Comparison of ENCODE assay signal across 9 mouse cellular contexts in the genomic region with DNA sequence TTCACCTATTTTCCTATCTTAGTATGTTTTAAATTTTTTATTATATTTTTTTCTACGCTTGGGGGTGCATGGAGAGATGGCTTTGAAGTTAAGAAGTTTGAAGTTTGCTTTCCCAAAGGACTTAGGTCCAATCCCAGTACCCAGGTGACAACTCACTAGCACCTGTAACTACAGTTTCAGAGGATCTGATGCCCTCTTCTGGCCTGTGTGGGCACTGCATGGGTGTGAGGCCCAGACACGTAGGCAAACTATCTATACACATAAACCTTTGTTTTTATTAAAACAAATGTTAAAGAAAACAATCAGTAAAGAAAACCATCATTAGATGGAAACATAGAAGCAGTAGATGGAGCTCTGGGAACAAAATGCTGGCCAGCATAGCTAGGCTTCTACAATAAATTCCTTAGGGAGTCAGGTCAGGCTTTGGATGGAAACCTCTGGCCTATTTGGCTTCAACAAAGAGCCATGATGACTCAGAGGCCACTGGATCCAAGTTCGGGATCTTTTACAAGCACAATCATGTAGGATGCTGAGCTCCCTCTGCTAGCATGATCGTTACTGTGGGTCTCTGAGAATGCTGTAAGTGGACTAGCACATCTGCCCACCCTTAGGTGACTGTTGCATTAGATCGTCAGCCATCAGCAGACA. TPM values are rescaled to one million over a fixed set of nuclear protein-coding genes. Genes with fewer than 3 reads are reported as not detected.
DNase-seq lines count a peak whose midpoint lies in the region; ATAC-seq and TF ChIP-seq lines count a peak whose summit lies in the region.
"Had no signal": no experiment of that assay in that cellular context is flagged by ENCODE, and none has a peak within 500 bp of the region (broad histone marks: within the 10 kb centered on the region; RNA-seq: fewer than 3 reads in every experiment).

No protein-coding gene starts in this region.

- peak; percentile 41 for DNase-seq in kidney, adult 2 months
- DNase-seq in CH12.LX (ENCODE audit: extremely low read depth), result peak; percentile 24
- peak; percentile 43 for DNase-seq in adrenal gland, postnatal 10 days
- peak; percentile 28 for DNase-seq in gastrocnemius, postnatal 25 days
- DNase-seq in lung, postnatal 25 days (ENCODE audit: low spot score), result peak; percentile 23
- DNase-seq in right cerebral cortex, postnatal 25 days, result no peak
- DNase-seq in layer of hippocampus, adult 8-10 months (ENCODE audit: low spot score in 2 of 2), result no peak

- no peak overlapping the region for H3K27ac ChIP-seq in kidney, adult 2 months (ENCODE audit: insufficient read depth, low read depth, low read length)
- H3K27ac ChIP-seq in kidney, embryonic 16.5 days (ENCODE audit: low read length), result no peak overlapping the region
- no peak overlapping the region for H3K27ac ChIP-seq in CH12.LX (ENCODE audit: insufficient read depth, low read depth)

- peak; percentile 69 for TF ChIP-seq CTCF in kidney, adult 2 months (conservative IDR thresholded peaks at IDR 0.05; ENCODE audit: insufficient read depth, insufficient read length, low read depth, low read length)
- peak; percentile 66 to 77 for TF ChIP-seq CTCF in CH12.LX (conservative IDR thresholded peaks at IDR 0.05 in 1 of 2, IDR thresholded peaks at IDR 0.05 in 1 of 2; ENCODE audit: low read depth in 2 of 2, low read length in 2 of 2)

- peak; percentile 43 for TF ChIP-seq RAD21 in CH12.LX (IDR thresholded peaks at IDR 0.05; ENCODE audit: low read depth, low read length)

- no peak for TF ChIP-seq EP300 in CH12.LX (IDR thresholded peaks at IDR 0.05; ENCODE audit: low read length)

- H3K4me3 ChIP-seq in kidney, adult 2 months (ENCODE audit: insufficient read depth, low read depth, low read length), result no peak overlapping the region
- no peak overlapping the region for H3K4me3 ChIP-seq in kidney, embryonic 16.5 days (ENCODE audit: low read length)
- H3K4me3 ChIP-seq in CH12.LX (replicated peaks in 1 of 3; ENCODE audit: low read depth in 2 of 3, low read length in 2 of 3, poor library complexity in 1 of 3), result no peak overlapping the region

- ATAC-seq in kidney, embryonic 16.5 days (ENCODE audit: low FRiP score, low TSS enrichment), result no peak

- no peak overlapping the region for H3K4me2 ChIP-seq in kidney, embryonic 16.5 days (replicated peaks; ENCODE audit: low read depth, low read length)
- H3K4me2 ChIP-seq in CH12.LX (ENCODE audit: insufficient read depth, low read depth, poor library complexity, severe bottlenecking), result no peak overlapping the region

- no peak for TF ChIP-seq POLR2A in kidney, adult 2 months (IDR thresholded peaks at IDR 0.05; ENCODE audit: low read depth, low read length)
- no peak for TF ChIP-seq POLR2A in CH12.LX (IDR thresholded peaks at IDR 0.05; ENCODE audit: low read depth, low read length)

- H3K4me1 ChIP-seq in kidney, adult 2 months (ENCODE audit: control insufficient read depth, insufficient read depth, low read length), result no peaks in the 10 kb centered on the region
- no peaks in the 10 kb centered on the region for H3K4me1 ChIP-seq in kidney, embryonic 16.5 days (ENCODE audit: insufficient read depth, low read length)
- H3K4me1 ChIP-seq in CH12.LX (ENCODE audit: control insufficient read depth in 1 of 2, insufficient read depth in 2 of 2), result no peaks in the 10 kb centered on the region

- no peaks in the 10 kb centered on the region for H3K9me3 ChIP-seq in kidney, embryonic 16.5 days (ENCODE audit: low read length)
- H3K9me3 ChIP-seq in CH12.LX (replicated peaks; ENCODE audit: low read length), result no peaks in the 10 kb centered on the region

- no peaks in the 10 kb centered on the region for H3K36me3 ChIP-seq in kidney, adult 2 months (ENCODE audit: control insufficient read depth, insufficient read depth, low read length)
- no peaks in the 10 kb centered on the region for H3K36me3 ChIP-seq in kidney, embryonic 16.5 days (ENCODE audit: insufficient read depth, low read length)
- H3K36me3 ChIP-seq in CH12.LX (replicated peaks in 1 of 2; ENCODE audit: control insufficient read depth in 1 of 2, insufficient read depth in 1 of 2, low read length in 1 of 2), result no peaks in the 10 kb centered on the region

- H3K27me3 ChIP-seq in kidney, adult 2 months (replicated peaks; ENCODE audit: control insufficient read depth, insufficient read depth, low read length), result no peaks in the 10 kb centered on the region
- H3K27me3 ChIP-seq in kidney, embryonic 16.5 days (ENCODE audit: insufficient read depth, low read length), result no peaks in the 10 kb centered on the region
- peaks cover 26% of the 10 kb centered on the region for H3K27me3 ChIP-seq in CH12.LX (replicated peaks)

- in situ Hi-C loops in CH12.LX (cut with MboI; ENCODE audit: low pct_ligation_motif_present, low pct_unique_long_range_greater_than_20kb, low sequenced_read_pairs), result no loop called here

- dilution Hi-C loops in CH12.LX (cut with MboI; ENCODE audit: extremely low pct_ligation_motif_present, extremely low pct_unique_long_range_greater_than_20kb, low sequenced_read_pairs), result no loop called here

- H3K79me2 ChIP-seq in CH12.LX (replicated peaks; ENCODE audit: control insufficient read depth, extremely low read depth, insufficient read depth, poor library complexity, severe bottlenecking), result no peaks in the 10 kb centered on the region

- no peak overlapping the region for H3K9ac ChIP-seq in kidney, embryonic 16.5 days (replicated peaks; ENCODE audit: low read length)
- no peak overlapping the region for H3K9ac ChIP-seq in CH12.LX (ENCODE audit: insufficient read depth, low read depth)

- WGBS in kidney, adult 2 months, result 78% methylated on average over 5 of the region's 5 CpGs
- 77% methylated on average over 5 of the region's 5 CpGs for WGBS in kidney, embryonic 16.5 days

TF ChIP-seq in CH12.LX, 34 proteins besides CTCF, POLR2A, EP300 and RAD21:
- TF ChIP-seq NRF1 (IDR thresholded peaks at IDR 0.05; ENCODE audit: low read depth, low read length) (no peak), IRF4 (IDR thresholded peaks at IDR 0.05; ENCODE audit: low read depth, low read length) (no peak), HCFC1 (IDR thresholded peaks at IDR 0.05; ENCODE audit: low read depth, low read length) (no peak), SMC3 (IDR thresholded peaks at IDR 0.05; ENCODE audit: low read depth, low read length) (peak; percentile 59), ZNF384 (IDR thresholded peaks at IDR 0.05; ENCODE audit: low read depth, low read length) (no peak), E2F4 (IDR thresholded peaks at IDR 0.05; ENCODE audit: insufficient replicate concordance, low read depth, low read length) (no peak), ELF1 (IDR thresholded peaks at IDR 0.05; ENCODE audit: low read depth, low read length) (no peak), ETS1 (conservative IDR thresholded peaks at IDR 0.05; ENCODE audit: low read depth, low read length) (no peak)

RNA-seq across cellular contexts. Expression of a gene that starts 52.2 kb away (rescaled TPM):
- polyA plus RNA-seq in kidney, adult 2 months (2012; rRNA removed), result 1.3 and 1.4 TPM in 2 replicates
- polyA plus RNA-seq in kidney, embryonic 16.5 days (2015; fragmentation: Nextera tagmentation; extraction: Ambion mirVana), result 1.0 and 1.2 TPM in 2 replicates
- not detected in 2 replicates for total RNA-seq in CH12.LX (2012; rRNA removed)
- total RNA-seq in CH12.LX (2014; rRNA removed), result not detected in 2 replicates
- polyA plus RNA-seq in CH12.LX (2012; ENCODE audit: insufficient read length, low read depth), result not detected in 2 replicates
- 1 to 10 TPM; 7.6 to 10.0 TPM for total RNA-seq in adrenal gland, postnatal 10 days (2021)
- total RNA-seq in gastrocnemius, postnatal 25 days (2021), result 1 to 10 TPM; 2.2 TPM
- total RNA-seq in layer of hippocampus, adult 8-10 months (2022), result under 1 TPM; 0.38 to 0.64 (median 0.59) TPM
- total RNA-seq: neutrophil, adult 5-6 weeks had no signal

Comparison
In these comparisons a context has a peak if more than half of its experiments do, and no peak if none do; other contexts are left out.
1. DNase-seq: peak in kidney, adult 2 months (single experiment), CH12.LX (single experiment), adrenal gland, postnatal 10 days (single experiment), gastrocnemius, postnatal 25 days (single experiment) and lung, postnatal 25 days (single experiment); none in right cerebral cortex, postnatal 25 days (single experiment) and layer of hippocampus, adult 8-10 months (0 of 2).